9 mouse cellular contexts compared by ENCODE assay signal in genomic region chr16:33587283-33588127, GRCm38 (mm10).
DNase-seq lines count a peak whose midpoint lies in the region; ATAC-seq and TF ChIP-seq lines count a peak whose summit lies in the region.
"Had no signal": no experiment of that assay in that cellular context is flagged by ENCODE, and none has a peak within 500 bp of the region (broad histone marks: within the 10 kb centered on the region; RNA-seq: fewer than 3 reads in every experiment).

No protein-coding gene starts in this region.

- no peaks in the 10 kb centered on the region for H3K36me3 ChIP-seq in embryonic facial prominence, embryonic 13.5 days
- H3K36me3 ChIP-seq in limb, embryonic 14.5 days (ENCODE audit: control insufficient read depth, insufficient read depth, low read length) = no peaks in the 10 kb centered on the region

- H3K27ac ChIP-seq in embryonic facial prominence, embryonic 13.5 days = peak overlapping the region; percentile 8; the same call in 1 of the 2 replicates
- peak overlapping the region; percentile 66 for H3K27ac ChIP-seq in limb, embryonic 14.5 days (replicated peaks; ENCODE audit: low read depth, low read length)

- intact Hi-C loops in heart, postnatal 25 days (cut with DNase I) = no loop called here

- no peak for ATAC-seq in embryonic facial prominence, embryonic 13.5 days (ENCODE audit: insufficient number of reproducible peaks, insufficient read depth, low FRiP score, low TSS enrichment, low read depth)
- ATAC-seq in limb, embryonic 14.5 days (ENCODE audit: low FRiP score, low read depth) = peak; percentile 86
- ATAC-seq in megakaryocyte, adult 5-6 weeks (ENCODE audit: poor library complexity, severe bottlenecking) = no peak
- no peak for ATAC-seq in inflammation-experienced regulatory T-cells, adult 6 months

- WGBS in embryonic facial prominence, embryonic 13.5 days = 82% methylated on average over 16 of the region's 16 CpGs
- WGBS in limb, embryonic 14.5 days = 45% methylated on average over 16 of the region's 16 CpGs

- no peaks in the 10 kb centered on the region for H3K27me3 ChIP-seq in embryonic facial prominence, embryonic 13.5 days
- no peaks in the 10 kb centered on the region for H3K27me3 ChIP-seq in limb, embryonic 14.5 days (ENCODE audit: control insufficient read depth, insufficient read depth, low read length)

- TF ChIP-seq POLR2A in limb, embryonic 14.5 days (IDR thresholded peaks at IDR 0.05; ENCODE audit: borderline replicate concordance, extremely low read depth, insufficient read depth, insufficient read length) = no peak

- H3K4me1 ChIP-seq in embryonic facial prominence, embryonic 13.5 days = peaks cover 28% of the 10 kb centered on the region
- peaks cover 28% of the 10 kb centered on the region for H3K4me1 ChIP-seq in limb, embryonic 14.5 days (ENCODE audit: control insufficient read depth, insufficient read depth, low read length)

- no peak overlapping the region for H3K4me3 ChIP-seq in embryonic facial prominence, embryonic 13.5 days
- no peak overlapping the region for H3K4me3 ChIP-seq in limb, embryonic 14.5 days (replicated peaks; ENCODE audit: low read length)
- H3K4me3 ChIP-seq: megakaryocyte, embryonic 14.5 days had no signal

- H3K9me3 ChIP-seq in embryonic facial prominence, embryonic 13.5 days = no peaks in the 10 kb centered on the region
- H3K9me3 ChIP-seq in limb, embryonic 14.5 days (ENCODE audit: control insufficient read depth, low read length) = no peaks in the 10 kb centered on the region
- H3K9me3 ChIP-seq: megakaryocyte, embryonic 14.5 days had no signal

- H3K4me2 ChIP-seq in embryonic facial prominence, embryonic 13.5 days = no peak overlapping the region
- peak overlapping the region; percentile 6; the same call in 1 of the 2 replicates for H3K4me2 ChIP-seq in limb, embryonic 14.5 days (replicated peaks; ENCODE audit: low read depth, low read length, severe bottlenecking)

- H3K9ac ChIP-seq in embryonic facial prominence, embryonic 13.5 days = no peak overlapping the region
- H3K9ac ChIP-seq in limb, embryonic 14.5 days (ENCODE audit: low read depth, low read length, severe bottlenecking) = no peak overlapping the region

- peak; percentile 62 for DNase-seq in adrenal gland, adult 2 months
- no peak for DNase-seq in adrenal gland, adult 8-10 months
- DNase-seq in heart, postnatal 25 days (ENCODE audit: low spot score) = peak; percentile 74
- peak; percentile 83 for DNase-seq in limb, embryonic 14.5 days (ENCODE audit: low spot score)
- no peak for DNase-seq in MN1 (ENCODE audit: low spot score)

Comparison
In these comparisons a context has a peak if more than half of its experiments do, and no peak if none do; other contexts are left out.
1. DNase-seq: peak in adrenal gland, adult 2 months (single experiment), heart, postnatal 25 days (single experiment) and limb, embryonic 14.5 days (single experiment); none in adrenal gland, adult 8-10 months (single experiment) and MN1 (single experiment).